Mouse (Mus musculus) midbrain, postnatal 0 days (tissue): ENCODE results near the gene Smg6. TPM values are rescaled to one million over a fixed set of nuclear protein-coding genes. Genes with fewer than 3 reads are reported as not detected.

ENCODE experiments used
- ATAC-seq: fragments of 200-750 bp; cut with Nextera tagmentation; 2 replicates; pipeline ENCODE4 v1.8.0; 2017; ENCODE audit warnings: moderate number of reproducible peaks, mild to moderate bottlenecking, moderate TSS enrichment, moderate library complexity; ENCODE audit not compliant: low FRiP score
- DNase-seq: peaks from one replicate; pipeline ENCODE4 v3.0.0-alpha.2; 2015; ENCODE audit warnings: low spot score
- H3K27ac ChIP-seq: fragments of 300-500 bp; sonication (generic); 2 replicates; pipeline ENCODE4 v1.5.1; 2014; ENCODE audit warnings: low read depth, mild to moderate bottlenecking, low read length, mixed read lengths
- H3K27me3 ChIP-seq: fragments of 300-500 bp; sonication (generic); 2 replicates; pipeline ENCODE4 v1.6.1; 2014; ENCODE audit warnings: low read length, control low read depth, mixed read lengths; ENCODE audit not compliant: insufficient read depth
- H3K36me3 ChIP-seq: fragments of 300-500 bp; sonication (generic); 2 replicates; pipeline ENCODE4 v1.6.1; 2014; ENCODE audit warnings: low read length, control low read depth, mixed read lengths; ENCODE audit not compliant: insufficient read depth
- H3K4me1 ChIP-seq: fragments of 300-500 bp; sonication (generic); 2 replicates; pipeline ENCODE4 v1.6.1; 2014; ENCODE audit warnings: mild to moderate bottlenecking, control low read depth, antibody characterized with exemption, low read length, mixed read lengths; ENCODE audit not compliant: insufficient read depth
- H3K4me2 ChIP-seq: fragments of 300-500 bp; sonication (generic); 2 replicates; pipeline ENCODE4 v1.6.1; 2014; ENCODE audit warnings: low read depth, mild to moderate bottlenecking, low read length, mixed read lengths; ENCODE audit not compliant: poor library complexity, severe bottlenecking
- H3K4me3 ChIP-seq: fragments of 300-500 bp; sonication (generic); 2 replicates; pipeline ENCODE4 v1.5.1; 2014; ENCODE audit warnings: low read depth, mild to moderate bottlenecking, low read length, moderate library complexity
- H3K9ac ChIP-seq: fragments of 300-500 bp; sonication (generic); replicated peaks from 2 replicates; pipeline ENCODE4 v1.6.1; 2014; ENCODE audit warnings: mild to moderate bottlenecking, low read length, moderate library complexity, mixed read lengths; ENCODE audit not compliant: poor library complexity, severe bottlenecking
- H3K9me3 ChIP-seq: fragments of 300-500 bp; sonication (generic); 2 replicates; pipeline ENCODE4 v1.6.1; 2016; ENCODE audit warnings: low read length, control low read depth
- CTCF ChIP-seq: IDR thresholded peaks from 2 replicates; pipeline ENCODE4 v1.5.1; 2016; ENCODE audit warnings: antibody characterized with exemption, mild to moderate bottlenecking
- WGBS: fragments of 180-500 bp; shearing (Covaris S2); extraction: QIAGEN DNeasy Blood & Tissue Kit; methylation state at CpG from one replicate; pipeline ENCODE4 v1.1.7; 2014; 5-methylcytosine and 5-hydroxymethylcytosine counted together
- polyA plus RNA-seq: library from polyadenylated mRNA; unstranded; fragments of >200 nt; fragmentation: Nextera tagmentation; extraction: Ambion mirVana; gene quantifications from 2 replicates; pipeline ENCODE4 v1.2.1, GENCODE M21; 2015
- total RNA-seq: library from RNA; depleted of rRNA; stranded (reverse); fragments of >200 nt; gene quantifications from 2 replicates; pipeline ENCODE4 v1.2.3, GENCODE M21; 2014

Gene Smg6
- total and polyA plus RNA-seq, 2 experiments from 2014 or later: 11.9 to 27.7 TPM

DNA sequence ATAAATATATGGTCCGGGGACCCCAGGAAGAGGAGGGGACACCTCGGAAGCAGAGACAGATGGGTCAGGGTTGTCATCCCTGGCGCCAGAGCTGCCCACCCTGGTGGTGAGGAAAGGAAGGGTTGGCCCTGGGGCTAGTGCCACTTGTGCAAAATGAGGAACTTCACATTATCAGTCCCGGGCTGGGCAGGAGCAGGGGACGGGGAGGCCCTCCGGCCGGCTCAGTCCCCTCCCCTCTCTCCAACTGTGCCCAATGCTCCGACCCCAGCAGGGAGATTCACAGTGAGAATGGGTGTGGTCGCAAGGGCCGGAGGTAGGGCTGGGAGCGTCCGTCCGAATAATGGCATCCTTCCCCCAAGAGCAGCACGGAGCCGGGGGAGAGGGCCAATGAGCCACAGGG, 239.1 kb downstream of the Smg6 start:
- H3K27ac ChIP-seq: no peak overlapping the region
- peak; percentile 30; the same call in 1 of the 2 replicates for TF ChIP-seq CTCF
- no peak overlapping the region for H3K9ac ChIP-seq
- peak overlapping the region; percentile 25; the same call in 1 of the 2 replicates for H3K4me3 ChIP-seq
- peaks cover 22% of the 10 kb centered on the region for H3K36me3 ChIP-seq
- WGBS: 24% methylated on average over 14 of the region's 15 CpGs
- peaks cover 54% of the 10 kb centered on the region for H3K27me3 ChIP-seq
- H3K4me2 ChIP-seq: no peak overlapping the region; the same call in 1 of the 2 replicates
- ATAC-seq: no peak
- no peak for DNase-seq
- no peaks in the 10 kb centered on the region for H3K9me3 ChIP-seq
- peaks cover 4% of the 10 kb centered on the region; the same call in 1 of the 2 replicates for H3K4me1 ChIP-seq

DNA sequence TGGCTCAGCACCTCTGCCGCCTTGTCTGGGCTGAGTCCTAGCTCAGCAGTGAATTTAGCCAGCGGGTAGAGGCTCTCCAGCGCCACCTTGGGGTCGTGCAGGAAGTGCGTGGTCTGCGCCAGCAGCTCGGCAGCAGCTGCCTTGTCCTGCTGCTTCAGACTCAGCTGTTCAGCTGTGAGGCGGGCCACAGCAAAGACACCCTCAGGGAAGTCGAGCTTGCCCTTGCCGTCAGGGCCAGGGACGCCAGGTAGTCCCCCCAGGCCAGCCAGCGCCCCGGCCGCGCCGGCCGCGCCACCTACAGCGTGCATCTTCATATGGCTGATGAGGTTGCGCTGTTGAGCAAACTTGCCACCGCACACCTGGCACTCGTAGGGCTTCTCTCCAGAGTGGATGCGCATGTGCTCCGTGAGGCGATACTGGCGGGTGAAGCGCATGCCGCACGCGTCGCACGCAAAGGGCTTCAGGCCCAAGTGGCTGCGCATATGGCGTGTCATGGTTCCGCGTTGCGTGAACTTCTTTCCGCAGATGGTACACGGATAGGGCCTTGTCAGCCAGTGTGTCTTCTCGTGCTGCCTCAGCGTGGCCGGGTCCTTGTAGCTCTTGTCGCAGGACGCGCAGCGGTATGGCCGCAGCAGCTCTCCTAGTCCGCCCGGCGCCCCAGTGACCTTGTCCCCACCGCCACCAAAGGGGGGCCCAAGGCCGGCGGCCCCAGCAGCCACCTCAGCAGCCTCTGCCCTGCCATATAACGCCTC, 240.0 kb downstream of the Smg6 start:
- H3K36me3 ChIP-seq: peaks cover 22% of the 10 kb centered on the region
- peak overlapping the region; percentile 84 for H3K4me2 ChIP-seq
- H3K27me3 ChIP-seq: peaks cover 54% of the 10 kb centered on the region
- H3K9ac ChIP-seq: peak overlapping the region; percentile 46; the same call in 1 of the 2 replicates
- no peaks in the 10 kb centered on the region for H3K9me3 ChIP-seq
- 6% methylated on average over 54 of the region's 54 CpGs for WGBS
- H3K4me1 ChIP-seq: peaks cover 6% of the 10 kb centered on the region; the same call in 1 of the 2 replicates
- H3K4me3 ChIP-seq: peak overlapping the region; percentile 25
- peak; percentile 69 for TF ChIP-seq CTCF
- peak; percentile 54 for DNase-seq
- no peak overlapping the region for H3K27ac ChIP-seq
- ATAC-seq: no peak

- Histone ChIP-seq H3K9me3 (no peaks in the 10 kb centered on the region), H3K27ac (no peak overlapping the region), H3K27me3 (peaks cover 54% of the 10 kb centered on the region), H3K9ac (peak overlapping the region; percentile 46; the same call in 1 of the 2 replicates), H3K4me1 (peaks cover 9% of the 10 kb centered on the region; the same call in 1 of the 2 replicates), H3K4me3 (peak overlapping the region; percentile 25), H3K36me3 (peaks cover 20% of the 10 kb centered on the region), H3K4me2 (peak overlapping the region; percentile 84)
- ATAC-seq: no peak
- TF ChIP-seq CTCF: no peak
- DNase-seq: no peak
- 6% methylated on average over 54 of the region's 55 CpGs for WGBS
Measured at GRCm38 (mm10) chr11:75166193-75166842, 240.7 kb downstream of the Smg6 start.

DNA sequence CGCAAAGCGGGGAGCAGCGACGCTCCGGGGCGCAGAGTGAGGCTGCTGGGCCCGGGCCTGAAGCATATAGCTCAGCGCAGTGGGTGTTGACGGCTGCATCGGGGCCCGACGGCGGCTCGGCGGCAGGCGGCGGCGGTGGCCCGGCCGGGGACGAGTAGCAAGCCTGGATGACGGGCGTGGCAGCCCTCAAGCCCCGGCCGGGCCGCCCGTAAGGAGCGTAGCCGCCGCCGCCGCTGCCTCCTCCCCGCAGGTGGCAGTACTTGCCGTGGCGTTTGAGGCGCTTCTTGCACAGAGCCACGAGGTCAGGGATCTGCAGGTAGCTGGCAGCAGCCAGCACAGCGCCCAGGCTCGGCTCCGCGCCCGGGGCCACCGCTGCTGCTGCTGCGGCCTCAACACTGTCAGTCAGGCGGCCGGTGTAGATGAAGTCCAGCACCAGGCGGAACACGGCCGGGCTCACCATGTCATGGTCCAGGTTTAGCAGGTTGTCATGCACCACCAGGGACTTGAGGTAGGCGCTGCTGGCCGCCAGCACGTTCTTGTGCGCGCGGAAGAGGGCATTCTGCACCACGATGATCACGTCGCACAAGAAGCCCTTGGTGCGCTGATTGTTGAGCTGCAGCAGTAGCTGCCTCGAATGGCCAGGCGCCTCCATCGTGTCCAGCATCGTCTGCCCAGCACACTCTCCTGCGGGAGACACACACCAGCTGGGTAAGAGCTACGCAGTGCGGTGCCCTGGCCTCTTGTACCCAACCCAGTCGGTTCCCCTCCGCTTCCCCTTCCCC, 241.4 kb downstream of the Smg6 start:
- DNase-seq: no peak
- peaks cover 54% of the 10 kb centered on the region for H3K27me3 ChIP-seq
- H3K4me2 ChIP-seq: peak overlapping the region; percentile 84
- H3K4me3 ChIP-seq: peak overlapping the region; percentile 38
- no peaks in the 10 kb centered on the region for H3K9me3 ChIP-seq
- TF ChIP-seq CTCF: no peak
- H3K36me3 ChIP-seq: peaks cover 15% of the 10 kb centered on the region
- H3K27ac ChIP-seq: no peak overlapping the region
- no peak for ATAC-seq
- 9% methylated on average over 56 of the region's 68 CpGs for WGBS
- H3K4me1 ChIP-seq: peaks cover 9% of the 10 kb centered on the region; the same call in 1 of the 2 replicates
- H3K9ac ChIP-seq: no peak overlapping the region

GRCm38 (mm10) chr11:75167643-75168589, 242.3 kb downstream of the Smg6 start:
- H3K9ac ChIP-seq: 0 out of 2 replicates have a peak overlapping the region, but pooled peaks have one; percentile 34
- H3K4me1 ChIP-seq: peaks cover 9% of the 10 kb centered on the region; the same call in 1 of the 2 replicates
- H3K9me3 ChIP-seq: no peaks in the 10 kb centered on the region
- H3K4me2 ChIP-seq: peak overlapping the region; percentile 84
- peaks cover 51% of the 10 kb centered on the region for H3K27me3 ChIP-seq
- H3K4me3 ChIP-seq: peak overlapping the region; percentile 38
- DNase-seq: no peak
- ATAC-seq: no peak
- H3K36me3 ChIP-seq: peaks cover 7% of the 10 kb centered on the region
- no peak overlapping the region for H3K27ac ChIP-seq
- no peak for TF ChIP-seq CTCF
- 10% methylated on average over 40 of the region's 63 CpGs for WGBS
